Mouse (Mus musculus): ENCODE measurements around the gene Prnp.
A peak's percentile ranks its signal among the peaks of the same experiment; 100 is the strongest.

Gene Prnp

DNA sequence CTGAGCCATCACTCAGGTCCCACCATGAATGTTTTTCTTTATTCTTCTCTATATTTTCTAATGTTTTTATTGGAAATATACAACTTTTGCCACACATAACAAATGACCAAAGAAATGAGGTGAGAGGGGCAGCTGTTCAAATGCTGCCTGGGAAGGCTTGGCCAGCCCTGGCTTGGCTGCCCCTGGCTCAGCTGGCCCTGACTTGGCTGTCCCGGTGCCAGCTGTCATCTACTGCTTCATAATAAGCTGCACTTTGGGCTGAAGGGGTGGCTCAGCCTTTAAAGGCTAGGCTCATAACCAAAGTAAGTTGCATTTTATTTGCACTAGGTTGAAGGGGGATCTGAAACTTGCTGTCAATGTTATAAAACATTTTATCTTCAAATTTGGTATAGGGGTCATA is 2.9 kb upstream of the Prnp start:
- DNase-seq (ENCODE audit: low spot score), result no peak

DNA sequence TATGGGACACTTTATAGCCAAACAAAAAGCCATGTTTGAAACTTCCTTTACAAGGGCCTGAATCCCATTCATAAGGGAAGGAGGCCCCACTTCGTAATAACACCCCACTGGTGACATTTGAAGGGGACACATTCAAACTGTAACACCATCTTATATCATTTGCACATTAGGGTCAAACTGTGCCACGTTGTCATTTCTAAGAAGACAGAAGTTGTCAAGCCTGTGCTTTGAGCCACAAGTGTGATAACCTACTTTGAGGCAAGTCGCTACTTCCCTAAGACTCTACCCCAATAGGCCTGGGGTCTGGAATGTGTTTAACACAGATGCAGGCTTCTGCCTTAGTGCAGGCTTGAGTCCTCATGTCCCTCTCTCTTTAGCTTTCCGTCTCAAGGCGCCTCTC is 2.4 kb upstream of the Prnp start:
- DNase-seq (ENCODE audit: low spot score), result no peak

DNA sequence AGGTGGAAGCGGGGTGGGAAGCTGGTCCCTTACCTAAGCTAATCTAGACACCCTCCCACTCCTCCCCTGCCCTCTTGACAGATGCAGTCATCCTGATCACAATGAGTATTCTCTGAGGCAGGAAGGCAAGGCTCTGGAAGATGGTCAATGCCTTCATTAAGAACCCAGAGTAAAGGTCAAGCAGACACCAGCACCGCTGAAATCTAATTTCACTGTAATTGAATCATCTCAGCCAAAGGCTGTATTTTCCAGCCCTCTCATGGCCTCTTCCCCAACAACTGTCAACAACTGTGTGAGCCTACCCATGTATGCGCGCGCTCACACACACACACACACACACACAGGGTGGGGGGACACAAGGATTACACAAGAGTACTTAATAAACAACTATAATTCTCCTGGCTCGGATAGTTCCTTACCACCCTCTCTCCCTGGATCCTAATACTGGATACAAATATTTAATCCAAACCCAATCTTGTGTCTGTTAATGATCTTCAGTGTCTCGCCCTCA is 1.3 kb upstream of the Prnp start:
- DNase-seq (ENCODE audit: low spot score), result no peak

- no peak for DNase-seq (ENCODE audit: low spot score)
Observed at GRCm38 (mm10) chr2:131908906-131909305, 822 bp upstream of the Prnp start.

- DNase-seq (ENCODE audit: low spot score), result no peak
Observed at GRCm38 (mm10) chr2:131910847-131911246, 1.1 kb downstream of the Prnp start.

- no peak for DNase-seq (ENCODE audit: low spot score)
Observed at GRCm38 (mm10) chr2:131911341-131911740, 1.6 kb downstream of the Prnp start.

DNA sequence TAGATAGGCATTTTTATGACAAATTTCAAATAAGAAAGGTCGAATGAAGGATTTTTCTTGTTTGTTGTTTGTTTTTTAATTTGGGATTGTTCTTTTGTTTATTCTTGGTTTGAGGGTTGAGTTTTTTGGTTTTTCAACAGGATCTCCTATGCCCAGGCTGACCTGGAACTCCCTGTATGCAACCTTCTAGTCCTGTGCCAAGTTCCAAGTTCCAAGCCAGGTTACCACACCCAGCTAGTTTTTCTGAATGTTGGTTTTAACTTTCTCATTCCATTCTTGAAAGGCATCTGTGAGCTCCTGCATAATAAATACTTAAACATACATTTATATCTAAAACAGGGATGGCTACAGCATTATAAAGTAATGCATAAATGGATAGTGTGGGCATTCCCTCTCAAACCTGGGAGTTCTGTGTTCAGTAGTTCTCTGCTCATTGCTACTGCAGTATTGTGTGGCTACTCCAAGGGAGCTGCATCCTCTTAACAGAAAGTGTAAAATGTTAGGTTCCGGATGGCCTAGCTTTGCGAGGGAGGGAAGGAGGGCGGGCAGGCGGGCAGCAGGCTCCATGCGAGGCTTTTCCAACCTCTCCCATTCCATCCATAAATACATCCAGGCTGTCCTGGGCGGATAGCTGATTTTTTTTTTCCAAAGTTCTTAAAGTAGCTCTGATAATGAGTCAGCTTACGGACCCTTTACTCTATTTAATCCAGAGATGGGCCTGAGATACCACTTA is 3.0 kb downstream of the Prnp start:
- no peak for DNase-seq (ENCODE audit: low spot score)

DNA sequence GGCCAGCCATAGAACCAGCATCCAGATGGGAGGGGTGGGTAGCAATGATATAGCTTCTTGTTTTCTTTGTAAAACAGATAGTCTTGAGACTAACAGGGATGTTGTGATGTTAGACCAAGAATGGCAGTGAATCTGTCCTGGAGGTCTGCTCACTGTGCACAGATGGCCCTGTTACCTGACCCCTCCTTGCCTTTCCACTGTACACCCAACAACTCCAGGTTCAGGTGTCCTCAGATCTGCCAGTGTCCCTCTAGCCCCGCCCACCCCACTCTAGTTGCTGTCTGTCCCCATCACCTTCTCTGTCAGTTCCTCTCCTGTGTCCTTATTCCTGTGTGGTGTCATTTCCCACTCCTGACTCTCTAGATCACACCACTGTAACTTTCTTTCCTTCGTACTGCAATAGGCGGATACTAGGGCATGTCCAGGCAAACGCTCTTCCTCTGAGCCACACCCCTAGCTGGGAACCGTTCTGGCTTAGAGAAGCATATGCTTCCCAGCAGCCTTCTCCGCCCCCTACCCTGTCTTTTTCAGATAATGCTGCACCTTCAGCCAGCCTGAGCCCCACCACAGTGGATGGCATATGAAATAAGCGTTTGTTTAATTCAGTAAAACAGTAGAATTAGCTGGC is 22.7 kb downstream of the Prnp start:
- DNase-seq (ENCODE audit: low spot score), result no peak

DNA sequence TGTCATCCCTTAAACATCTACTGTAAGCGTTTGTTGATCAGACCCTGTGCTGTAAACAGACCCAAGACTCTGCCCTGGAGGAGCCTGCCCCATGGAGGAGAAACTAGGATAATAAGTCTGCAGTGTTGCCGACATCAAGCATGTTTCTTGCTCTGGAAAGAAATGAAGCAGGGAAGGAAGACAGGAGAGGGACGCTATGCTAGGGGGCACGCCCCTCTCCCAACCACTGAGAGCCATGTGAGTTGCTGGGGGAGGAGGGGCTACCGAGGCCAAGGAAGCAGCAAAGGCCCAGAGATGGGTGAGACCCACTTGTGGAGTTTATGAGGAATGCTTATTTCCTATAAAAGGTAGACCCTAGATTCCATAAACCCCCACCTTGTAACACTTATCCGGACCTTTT is 23.3 kb downstream of the Prnp start:
- no peak for DNase-seq (ENCODE audit: low spot score)

GRCm38 (mm10) chr2:131933598-131933997 is 23.9 kb downstream of the Prnp start:
- peak; percentile 25 for DNase-seq (ENCODE audit: low spot score)

DNA sequence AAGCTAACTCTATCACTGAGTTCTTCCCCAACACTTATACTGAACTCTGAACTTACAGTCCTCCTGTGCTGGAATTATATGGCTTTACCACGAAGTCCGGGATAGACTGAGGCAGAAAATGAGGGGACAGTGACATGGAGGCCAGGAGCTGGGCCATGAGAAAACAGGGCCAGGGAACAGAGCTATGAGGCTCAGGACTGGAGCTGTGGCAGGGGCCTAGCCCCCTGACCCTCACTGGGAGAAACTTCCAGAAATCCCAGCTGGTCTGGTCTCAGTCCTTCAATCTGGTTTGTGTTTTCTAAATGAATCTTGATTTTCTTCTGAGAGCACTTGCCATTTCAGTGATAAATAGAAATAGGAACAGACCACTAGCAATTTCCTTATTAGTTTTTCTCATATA is 24.5 kb downstream of the Prnp start:
- no peak for DNase-seq (ENCODE audit: low spot score)

- DNase-seq (ENCODE audit: low spot score), result no peak
Observed at GRCm38 (mm10) chr2:131935390-131936105, 25.8 kb downstream of the Prnp start.

GRCm38 (mm10) chr2:131936410-131936809 is 26.7 kb downstream of the Prnp start:
- no peak for DNase-seq (ENCODE audit: low spot score)

- no peak for DNase-seq (ENCODE audit: low spot score)
Observed at GRCm38 (mm10) chr2:131939404-131940111, 29.8 kb downstream of the Prnp start.

- no peak for DNase-seq (ENCODE audit: low spot score)
Observed at GRCm38 (mm10) chr2:131940506-131940905, 30.8 kb downstream of the Prnp start.

GRCm38 (mm10) chr2:131941501-131941900 is 31.8 kb downstream of the Prnp start:
- no peak for DNase-seq (ENCODE audit: low spot score)

DNA sequence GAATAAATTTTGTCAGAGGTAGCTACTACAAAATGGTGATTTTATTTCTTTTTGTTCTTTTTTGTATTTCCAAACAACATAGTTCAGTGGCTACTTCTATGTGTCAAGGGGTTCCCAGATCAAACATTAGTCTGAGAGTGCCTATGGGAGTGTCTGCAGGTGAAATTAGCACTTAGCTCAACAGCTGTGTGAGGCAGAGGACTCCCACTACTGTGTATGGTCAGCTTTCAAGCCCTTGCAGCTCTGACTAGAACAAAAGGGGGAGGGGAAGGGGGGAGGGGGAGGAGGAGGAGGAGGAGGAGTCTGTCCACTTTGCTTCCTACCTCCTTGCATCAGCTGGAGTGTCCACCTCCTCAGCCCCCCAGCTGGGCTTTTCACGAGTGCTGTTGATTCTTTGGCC is 34.6 kb downstream of the Prnp start:
- DNase-seq (ENCODE audit: low spot score), result peak; percentile 1

DNA sequence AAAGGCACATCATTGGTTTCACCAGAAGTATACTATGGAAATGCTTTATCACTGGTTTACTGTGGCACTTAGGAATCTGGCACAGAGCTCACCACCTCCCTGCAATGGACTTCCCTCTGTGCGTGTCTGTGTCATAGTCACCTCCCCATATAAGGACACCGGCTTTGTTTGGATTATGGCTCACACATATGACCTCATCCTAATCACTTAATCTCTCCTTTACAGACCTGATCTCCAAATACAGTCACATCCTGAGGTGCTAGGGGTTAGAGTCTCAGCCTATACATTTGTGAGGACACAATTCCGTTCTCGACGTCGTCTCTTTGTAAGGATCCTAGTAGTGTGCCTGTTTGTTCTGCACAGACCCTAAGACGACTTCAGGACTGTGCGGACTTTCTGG is 35.5 kb downstream of the Prnp start:
- peak; percentile 2 for DNase-seq (ENCODE audit: low spot score)

DNA sequence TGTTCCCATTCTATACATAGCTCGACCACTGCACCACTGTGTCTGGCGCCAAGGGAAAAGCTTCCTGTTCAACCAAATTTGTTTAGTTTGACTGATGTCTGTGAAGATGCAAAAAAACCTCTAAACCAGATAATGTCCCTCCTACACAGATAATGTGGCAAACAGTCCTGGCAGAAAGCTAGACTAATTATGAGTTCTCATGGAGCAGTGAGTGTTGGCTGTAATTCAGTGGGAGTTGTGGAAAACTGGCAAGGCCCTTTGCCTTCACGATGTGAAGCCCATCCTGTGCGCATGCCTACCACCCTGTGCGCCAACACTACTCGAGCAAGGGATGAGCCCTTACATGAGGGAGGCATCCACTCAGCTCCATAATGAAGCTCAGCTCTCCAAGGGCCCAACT is 36.0 kb downstream of the Prnp start:
- DNase-seq (ENCODE audit: low spot score), result peak; percentile 2

- peak; percentile 2 for DNase-seq (ENCODE audit: low spot score)
Observed at GRCm38 (mm10) chr2:131946351-131946750, 36.6 kb downstream of the Prnp start.

DNA sequence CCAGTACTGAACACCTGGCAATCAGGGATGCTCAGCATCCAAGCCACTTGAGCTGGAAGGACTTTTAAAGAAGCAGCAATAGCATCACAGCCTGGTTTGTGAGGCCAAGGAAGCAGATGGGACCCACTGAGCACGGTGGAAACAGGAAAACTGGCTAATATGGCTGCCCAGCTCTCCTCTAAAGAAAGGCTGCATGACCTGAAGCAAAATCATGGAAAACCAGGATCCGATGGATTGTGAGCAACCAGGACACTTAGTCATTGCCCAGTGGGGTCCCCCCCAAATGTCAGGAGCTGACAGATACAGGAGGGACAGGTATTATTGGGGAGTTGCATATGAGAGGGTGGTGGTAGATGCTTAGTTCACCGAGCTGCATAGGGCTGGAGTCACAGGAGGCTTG is 38.4 kb downstream of the Prnp start:
- peak; percentile 1 for DNase-seq (ENCODE audit: low spot score)

GRCm38 (mm10) chr2:131948916-131949639 is 39.4 kb downstream of the Prnp start:
- DNase-seq (ENCODE audit: low spot score), result peak; percentile 2
